Mouse (Mus musculus): Measurements from ENCODE around the gene Cpt1b.
A peak's percentile ranks its signal among the peaks of the same experiment; 100 is the strongest.

- TF ChIP-seq CTCF (IDR thresholded peaks at IDR 0.05; ENCODE audit: borderline replicate concordance, control insufficient read depth, extremely low read depth, insufficient read depth, low read length, poor library complexity) (no peak), POLR2A (IDR thresholded peaks at IDR 0.05; ENCODE audit: control insufficient read depth, extremely low read depth, insufficient read depth, low read length, poor library complexity) (peak; percentile 37; the same call in 1 of the 2 replicates)
These were observed 46.7 kb downstream of the Cpt1b start, which contains the start of gene Odf3b for GRCm38 (mm10) chr15:89378831-89379401.

All from thymus, adult 2 months (tissue).